Mouse (Mus musculus): ENCODE results near the gene Myo5c.

Gene Myo5c

GRCm38 (mm10) chr9:75275051-75275450, 43.2 kb downstream of the Myo5c start:
- no peak for DNase-seq (ENCODE audit: low read depth in 1 of 2, low spot score in 2 of 2)

DNA sequence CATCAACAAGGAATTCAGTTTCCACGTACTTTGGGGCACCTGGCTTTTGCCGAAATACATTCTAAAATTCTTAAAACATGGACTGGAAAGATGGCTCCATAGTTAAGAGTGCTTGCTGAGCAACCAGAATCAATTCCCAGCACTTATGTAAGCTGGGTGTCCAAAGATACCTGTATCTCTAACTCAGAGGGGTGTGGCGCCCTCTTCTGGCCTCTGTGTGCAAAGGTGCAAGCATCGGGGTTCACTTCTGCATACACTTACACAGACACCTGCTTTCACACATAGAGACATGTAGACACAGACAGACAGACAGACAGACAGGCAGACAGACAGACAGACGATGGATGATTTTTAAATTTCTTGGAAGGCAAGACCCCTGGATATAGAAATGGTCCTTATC, 49.0 kb downstream of the Myo5c start:
- DNase-seq (ENCODE audit: low read depth in 1 of 2, low spot score in 2 of 2) = no peak

GRCm38 (mm10) chr9:75282179-75282578, 50.4 kb downstream of the Myo5c start:
- no peak for DNase-seq (ENCODE audit: low read depth in 1 of 2, low spot score in 2 of 2)

DNA sequence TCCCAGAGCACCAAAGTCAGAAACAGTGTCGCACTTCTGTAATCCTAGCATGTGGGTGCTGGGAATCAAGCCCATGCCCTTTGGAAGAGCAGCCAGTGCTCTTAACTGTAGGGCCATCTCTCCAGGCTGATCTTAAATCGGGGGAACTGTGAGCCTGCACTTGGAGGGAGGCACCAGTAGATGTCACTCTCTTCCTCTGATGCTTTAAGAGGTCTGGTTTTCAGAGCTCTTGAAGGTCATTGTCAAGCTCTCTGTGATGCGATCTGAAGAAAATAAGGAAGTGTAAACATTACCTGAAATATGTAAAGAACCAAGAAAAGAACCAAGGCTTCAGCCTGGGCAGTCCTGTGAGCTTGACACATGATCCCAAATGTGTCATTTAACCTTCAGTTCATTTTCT, 51.0 kb downstream of the Myo5c start:
- DNase-seq (ENCODE audit: low read depth in 1 of 2, low spot score in 2 of 2) = peak in 1 of 2 experiments; percentile 12

GRCm38 (mm10) chr9:75283636-75284035, 51.8 kb downstream of the Myo5c start:
- DNase-seq (ENCODE audit: low read depth in 1 of 2, low spot score in 2 of 2) = no peak

GRCm38 (mm10) chr9:75285363-75285762, 53.5 kb downstream of the Myo5c start:
- DNase-seq (ENCODE audit: low read depth in 1 of 2, low spot score in 2 of 2) = no peak

GRCm38 (mm10) chr9:75287636-75288035, 55.8 kb downstream of the Myo5c start:
- DNase-seq (ENCODE audit: low read depth in 1 of 2, low spot score in 2 of 2) = no peak

GRCm38 (mm10) chr9:75289545-75289944, 57.7 kb downstream of the Myo5c start:
- DNase-seq (ENCODE audit: low read depth in 1 of 2, low spot score in 2 of 2) = no peak

DNA sequence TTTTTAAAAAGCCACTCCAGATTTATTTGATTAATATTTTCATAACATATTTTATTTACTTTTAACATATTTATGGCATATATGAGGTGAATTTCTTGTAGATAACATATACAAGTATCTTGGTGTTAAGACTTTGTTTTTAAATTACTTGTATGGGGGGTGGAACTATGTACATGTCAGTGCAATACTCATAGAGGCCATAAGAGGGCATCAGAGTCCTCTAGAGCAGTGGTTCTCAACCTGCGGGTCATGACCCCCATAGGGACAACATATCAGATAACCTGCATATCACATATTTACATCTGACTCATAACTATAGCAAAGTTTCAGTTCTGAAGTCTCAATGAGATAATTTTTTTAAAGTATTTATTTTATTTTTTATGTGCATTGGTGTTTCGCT, 67.5 kb downstream of the Myo5c start:
- DNase-seq (ENCODE audit: low read depth in 1 of 2, low spot score in 2 of 2) = no peak

- no peak for DNase-seq (ENCODE audit: low read depth in 1 of 2, low spot score in 2 of 2)
Measured at GRCm38 (mm10) chr9:75303033-75303432, 71.2 kb downstream of the Myo5c start.

GRCm38 (mm10) chr9:75303701-75304261, 72.0 kb downstream of the Myo5c start:
- no peak for DNase-seq (ENCODE audit: low read depth in 1 of 2, low spot score in 2 of 2)

GRCm38 (mm10) chr9:75304286-75304685, 72.5 kb downstream of the Myo5c start:
- no peak for DNase-seq (ENCODE audit: low read depth in 1 of 2, low spot score in 2 of 2)

- DNase-seq (ENCODE audit: low read depth in 1 of 2, low spot score in 2 of 2) = no peak
Measured at GRCm38 (mm10) chr9:75306126-75306898, 74.5 kb downstream of the Myo5c start, which contains the start of gene Gnb5. Gene Gnb5 (plus strand): TSS chr9:75306288.

- no peak for DNase-seq (ENCODE audit: low read depth in 1 of 2, low spot score in 2 of 2)
Measured at GRCm38 (mm10) chr9:75307015-75307414, 75.2 kb downstream of the Myo5c start.

DNA sequence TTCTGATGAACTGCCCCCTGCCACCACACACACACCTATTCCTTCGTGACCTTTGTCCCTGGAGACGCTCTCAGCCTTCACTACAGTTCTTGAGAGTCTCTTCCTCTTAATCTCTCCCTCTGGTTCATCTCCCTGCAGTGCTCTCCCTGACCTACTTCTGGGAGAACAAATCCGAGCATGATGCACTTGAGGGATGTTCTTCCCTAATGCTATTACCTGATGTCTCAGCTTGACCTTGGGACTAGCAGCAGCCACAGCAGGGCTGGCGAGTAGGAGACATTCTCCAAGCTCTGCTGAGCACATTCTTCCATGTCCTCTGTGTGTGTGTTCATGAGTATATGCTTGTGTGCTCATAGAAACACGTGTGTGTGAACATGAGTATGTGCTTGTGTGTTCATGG, 76.8 kb downstream of the Myo5c start:
- DNase-seq (ENCODE audit: low read depth in 1 of 2, low spot score in 2 of 2) = no peak

DNA sequence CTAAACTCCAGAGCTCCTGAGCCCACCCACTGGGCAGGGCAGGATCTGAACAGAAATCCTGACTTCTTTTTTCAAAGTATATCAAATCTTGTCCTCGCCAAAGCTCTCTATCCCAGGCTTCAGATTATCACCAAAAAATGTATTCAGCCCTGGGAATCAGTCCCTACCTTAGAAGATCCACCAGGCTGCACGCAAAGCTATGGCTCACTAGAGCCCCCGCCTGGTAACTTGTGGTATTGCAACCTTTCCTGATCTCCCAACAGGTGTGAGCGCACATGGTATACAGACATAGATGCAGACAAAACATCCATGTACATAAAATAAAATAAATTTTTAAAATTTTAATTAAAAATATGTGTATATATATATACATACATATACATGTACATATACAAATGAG, 80.2 kb downstream of the Myo5c start:
- peak in 1 of 2 experiments; percentile 32 for DNase-seq (ENCODE audit: low read depth in 1 of 2, low spot score in 2 of 2)

DNA sequence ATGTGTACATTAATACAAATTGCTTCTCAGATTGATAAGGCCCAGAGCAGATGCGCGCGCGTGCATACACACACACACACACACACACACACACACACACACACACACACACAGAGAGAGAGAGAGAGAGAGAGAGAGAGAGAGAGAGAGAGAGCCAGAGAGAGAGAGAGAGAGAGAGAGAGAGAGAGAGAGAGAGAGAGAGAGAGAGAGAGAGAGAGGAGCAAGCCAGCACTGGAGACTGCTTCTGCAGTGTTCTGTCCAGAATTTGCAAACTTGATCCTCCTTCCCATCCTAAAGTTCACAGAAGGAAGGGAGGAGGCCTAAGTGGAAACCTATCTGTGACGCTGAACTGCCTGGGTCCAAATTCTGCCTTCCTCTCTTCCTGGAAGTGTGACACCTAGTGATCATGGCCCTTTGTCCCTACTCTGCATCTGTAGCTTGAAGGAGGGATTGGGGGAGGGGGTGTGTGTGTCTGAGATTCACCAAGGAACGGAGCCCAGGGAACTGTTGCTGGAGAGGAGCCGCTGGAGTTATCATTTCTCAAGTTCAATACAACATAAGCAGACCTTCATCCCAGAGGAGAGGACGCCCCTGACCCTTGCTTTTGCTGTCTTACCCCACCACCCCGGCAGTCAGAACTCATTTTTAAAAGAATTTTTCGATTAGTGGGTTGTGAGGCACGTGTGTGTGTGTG, 81.5 kb downstream of the Myo5c start:
- no peak for DNase-seq (ENCODE audit: low read depth in 1 of 2, low spot score in 2 of 2)

GRCm38 (mm10) chr9:75313832-75314516, 82.2 kb downstream of the Myo5c start:
- peak in 1 of 2 experiments; percentile 46 for DNase-seq (ENCODE audit: low read depth in 1 of 2, low spot score in 2 of 2)

GRCm38 (mm10) chr9:75314517-75315105, 82.8 kb downstream of the Myo5c start:
- DNase-seq (ENCODE audit: low read depth in 1 of 2, low spot score in 2 of 2) = no peak

- no peak for DNase-seq (ENCODE audit: low read depth in 1 of 2, low spot score in 2 of 2)
Measured at GRCm38 (mm10) chr9:75315238-75315637, 83.4 kb downstream of the Myo5c start.

- DNase-seq (ENCODE audit: low read depth in 1 of 2, low spot score in 2 of 2) = no peak
Measured at GRCm38 (mm10) chr9:75316771-75317170, 85.0 kb downstream of the Myo5c start.
